Mouse (Mus musculus): ENCODE results near the gene 1700018B08Rik.

DNA sequence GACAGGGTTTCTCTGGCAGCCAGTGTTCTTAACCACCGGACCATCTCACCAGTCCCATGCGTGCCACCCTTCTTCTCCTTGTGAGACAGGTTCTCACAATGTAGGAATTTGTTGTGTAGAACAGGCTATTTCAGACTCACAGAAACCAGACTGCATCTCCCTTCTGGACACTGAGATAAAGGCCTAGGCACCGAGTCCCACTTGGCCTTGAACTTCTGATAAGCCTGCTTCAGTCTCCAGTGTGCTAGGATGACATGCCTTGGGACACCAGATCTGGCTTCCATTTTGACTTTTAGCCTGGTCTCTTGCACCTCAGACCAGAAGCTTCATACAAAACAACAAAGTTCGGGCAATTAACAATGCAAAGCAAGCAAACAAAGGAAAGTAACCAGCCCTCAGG is 44.6 kb upstream of the 1700018B08Rik start:
- TF ChIP-seq POLR2A (IDR thresholded peaks at IDR 0.05; ENCODE audit: insufficient read length, low read depth): no peak
- no peak for TF ChIP-seq SRF (IDR thresholded peaks at IDR 0.05; ENCODE audit: control insufficient read depth, insufficient read length, low read depth)
